Comparison of ENCODE assay signal across 9 mouse cellular contexts in genomic region chr19:48144129-48144528, GRCm38 (mm10).
A peak's percentile ranks its signal among the peaks of the same experiment; 100 is the strongest.
DNase-seq lines count a peak whose midpoint lies in the region; ATAC-seq and TF ChIP-seq lines count a peak whose summit lies in the region.
"Had no signal": no experiment of that assay in that cellular context is flagged by ENCODE, and none has a peak within 500 bp of the region (broad histone marks: within the 10 kb centered on the region; RNA-seq: fewer than 3 reads in every experiment).

No protein-coding gene starts in this region.

- TF ChIP-seq CTCF in lung, embryonic 14.5 days (IDR thresholded peaks at IDR 0.05; ENCODE audit: low read depth), result peak; percentile 66
- no peak for TF ChIP-seq CTCF in lung, adult 2 months (IDR thresholded peaks at IDR 0.05; ENCODE audit: insufficient read depth, low read length)

- no peak for ATAC-seq in lung, embryonic 14.5 days (ENCODE audit: insufficient read depth)
- ATAC-seq in forebrain, embryonic 15.5 days (replicated peaks), result peak; percentile 55; the same call in 1 of the 2 replicates

- DNase-seq in lung, embryonic 14.5 days, result peak; percentile 75
- DNase-seq in lung, adult 2 months, result no peak
- peak; percentile 47 for DNase-seq in brain, embryonic 18.5 days (ENCODE audit: low read depth, low spot score)
- DNase-seq in layer of hippocampus, adult 9-11 months, result peak; percentile 51
- DNase-seq in retina, postnatal 7 days (ENCODE audit: low read depth, low spot score), result peak; percentile 25
- no peak for DNase-seq in spleen, adult 12 weeks (ENCODE audit: low spot score)
- no peak for DNase-seq in gastrocnemius, adult 18-20 months (ENCODE audit: low spot score)

- no peak for TF ChIP-seq POLR2A in lung, adult 2 months (IDR thresholded peaks at IDR 0.05; ENCODE audit: borderline replicate concordance, extremely low read depth, low read depth, low read length)

- H3K9me3 ChIP-seq in lung, embryonic 14.5 days (ENCODE audit: low read depth, low read length), result no peaks in the 10 kb centered on the region
- H3K9me3 ChIP-seq in forebrain, embryonic 15.5 days, result no peaks in the 10 kb centered on the region
- H3K9me3 ChIP-seq: limb, embryonic 12.5 days had no signal

- H3K9ac ChIP-seq in lung, embryonic 14.5 days, result no peak overlapping the region
- no peak overlapping the region for H3K9ac ChIP-seq in forebrain, embryonic 15.5 days (replicated peaks)
- H3K9ac ChIP-seq: limb, embryonic 12.5 days had no signal

- WGBS in lung, embryonic 14.5 days, result 27% methylated on average over 1 of the region's 1 CpGs
- 20% methylated on average over 1 of the region's 1 CpGs for WGBS in lung, adult 2 months
- WGBS in forebrain, embryonic 15.5 days, result 9% methylated on average over 1 of the region's 1 CpGs

- H3K27ac ChIP-seq in lung, embryonic 14.5 days (ENCODE audit: low read depth), result no peak overlapping the region
- H3K27ac ChIP-seq in forebrain, embryonic 15.5 days (replicated peaks), result no peak overlapping the region
- H3K27ac ChIP-seq: limb, embryonic 12.5 days had no signal

- no peaks in the 10 kb centered on the region for H3K27me3 ChIP-seq in lung, embryonic 14.5 days (ENCODE audit: insufficient read depth, low read length)
- no peaks in the 10 kb centered on the region for H3K27me3 ChIP-seq in forebrain, embryonic 15.5 days
- H3K27me3 ChIP-seq: limb, embryonic 12.5 days had no signal

- no peaks in the 10 kb centered on the region for H3K4me1 ChIP-seq in lung, embryonic 14.5 days (ENCODE audit: insufficient read depth)
- no peaks in the 10 kb centered on the region for H3K4me1 ChIP-seq in lung, adult 2 months (ENCODE audit: control insufficient read depth, insufficient read depth, low read length)
- no peaks in the 10 kb centered on the region for H3K4me1 ChIP-seq in forebrain, embryonic 15.5 days
- H3K4me1 ChIP-seq: limb, embryonic 12.5 days had no signal

- H3K4me3 ChIP-seq in lung, embryonic 14.5 days (ENCODE audit: low read depth, low read length), result no peak overlapping the region
- H3K4me3 ChIP-seq in lung, adult 2 months (replicated peaks; ENCODE audit: extremely low read depth, low read depth, low read length), result no peak overlapping the region
- H3K4me3 ChIP-seq in forebrain, embryonic 15.5 days, result no peak overlapping the region
- H3K4me3 ChIP-seq: limb, embryonic 12.5 days had no signal

- H3K36me3 ChIP-seq in lung, embryonic 14.5 days (ENCODE audit: insufficient read depth), result no peaks in the 10 kb centered on the region
- H3K36me3 ChIP-seq in forebrain, embryonic 15.5 days, result no peaks in the 10 kb centered on the region
- H3K36me3 ChIP-seq: limb, embryonic 12.5 days had no signal

- H3K4me2 ChIP-seq in lung, embryonic 14.5 days, result no peak overlapping the region
- H3K4me2 ChIP-seq in forebrain, embryonic 15.5 days (replicated peaks), result no peak overlapping the region
- H3K4me2 ChIP-seq: limb, embryonic 12.5 days had no signal

Comparison
In these comparisons a context has a peak if more than half of its experiments do, and no peak if none do; other contexts are left out.
1. DNase-seq: peak in lung, embryonic 14.5 days (single experiment), brain, embryonic 18.5 days (single experiment), layer of hippocampus, adult 9-11 months (single experiment) and retina, postnatal 7 days (single experiment); none in lung, adult 2 months (single experiment), spleen, adult 12 weeks (single experiment) and gastrocnemius, adult 18-20 months (single experiment).